Mouse (Mus musculus): ENCODE data around the gene Elovl2.

DNA sequence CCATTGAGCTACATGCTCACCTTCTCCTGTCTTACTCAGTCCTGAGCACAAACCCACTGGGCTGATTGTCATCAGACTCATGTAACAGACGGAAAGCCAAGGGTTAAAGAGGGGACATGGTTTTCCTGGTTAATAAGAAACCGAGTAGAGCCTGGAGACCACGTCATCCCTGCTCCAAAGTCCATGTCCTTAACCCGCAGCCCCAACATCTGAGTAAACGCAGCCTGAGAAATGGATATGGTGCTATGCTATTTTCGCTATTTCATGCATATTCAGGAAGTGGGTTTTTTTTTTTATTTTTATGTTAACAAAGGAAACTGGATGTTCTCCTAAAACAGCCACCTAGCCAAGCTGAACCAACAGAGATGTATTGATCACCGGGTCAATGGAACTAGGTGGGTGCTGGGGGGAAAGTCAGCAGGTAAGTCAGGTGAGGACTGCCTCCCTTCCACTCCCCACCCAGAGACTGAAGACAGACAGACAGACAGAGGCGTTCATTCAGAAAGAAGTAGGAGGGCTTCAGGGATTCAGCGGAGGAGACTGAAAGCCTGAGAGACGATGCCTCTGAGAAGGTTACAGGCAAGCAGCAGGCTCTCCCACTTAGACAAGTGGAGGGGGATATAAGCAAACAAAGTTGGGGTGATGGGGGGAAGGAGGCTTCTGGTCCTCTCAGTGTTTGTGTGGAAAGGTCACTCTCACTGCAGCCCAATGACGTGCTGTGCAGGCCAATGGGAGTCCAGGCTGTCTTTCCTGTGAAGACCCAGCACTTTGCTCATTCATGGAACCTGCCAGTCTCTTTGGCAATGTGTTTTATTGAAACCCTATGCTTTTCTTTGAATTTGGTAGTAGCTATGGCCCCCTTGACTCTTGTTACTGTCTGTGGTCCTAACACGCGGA lies 15.9 kb upstream of the Elovl2 start:
- TF ChIP-seq CTCF (IDR thresholded peaks at IDR 0.05; ENCODE audit: control insufficient read depth, insufficient read depth, insufficient replicate concordance, low read depth, low read length) (no peak), POLR2A (IDR thresholded peaks at IDR 0.05; ENCODE audit: control insufficient read depth, low read depth, low read length) (no peak)
